Mouse (Mus musculus): ENCODE data around the gene Fxyd3. TPM values are rescaled to one million over a fixed set of nuclear protein-coding genes. Genes with fewer than 3 reads are reported as not detected.

Gene Fxyd3
- total RNA-seq, 1 experiment = 3.2 TPM

GRCm38 (mm10) chr7:31094774-31095501 lies 18.4 kb upstream of the Fxyd3 start:
- no peak for DNase-seq (ENCODE audit: low read depth, low spot score)

GRCm38 (mm10) chr7:31089721-31090120 lies 13.2 kb upstream of the Fxyd3 start:
- Histone ChIP-seq H3K4me1 (ENCODE audit: control insufficient read depth in 2 of 2, insufficient read depth in 2 of 2, low read length in 2 of 2, poor library complexity in 1 of 2) (peaks cover 4% of the 10 kb centered on the region in 2 experiments; a peak in 3 of 4 replicates), H3K36me3 (ENCODE audit: control insufficient read depth, insufficient read depth, low read length, poor library complexity, severe bottlenecking) (no peaks in the 10 kb centered on the region), H3K9ac (ENCODE audit: insufficient read depth, low read depth, low read length, poor library complexity, severe bottlenecking) (no peak overlapping the region), H3K4me3 (ENCODE audit: insufficient read depth in 1 of 2, low read depth in 1 of 2, low read length in 2 of 2, poor library complexity in 1 of 2, severe bottlenecking in 1 of 2) (no peak overlapping the region), H3K27ac (ENCODE audit: insufficient read depth, low read depth, low read length, poor library complexity, severe bottlenecking) (no peak overlapping the region), H3K9me3 (ENCODE audit: control insufficient read depth, insufficient read depth, low read depth, low read length) (no peaks in the 10 kb centered on the region)
- no peak for DNase-seq (ENCODE audit: low read depth, low spot score)
- TF ChIP-seq ZC3H11A (IDR thresholded peaks at IDR 0.05; ENCODE audit: borderline replicate concordance, low read depth, low read length) (no peak), HCFC1 (IDR thresholded peaks at IDR 0.05; ENCODE audit: borderline replicate concordance, insufficient read depth, low read length) (no peak), MAFK (IDR thresholded peaks at IDR 0.05; ENCODE audit: insufficient read depth, low read depth, low read length) (no peak), ZNF384 (IDR thresholded peaks at IDR 0.05; ENCODE audit: low read depth, low read length) (no peak), CHD2 (IDR thresholded peaks at IDR 0.05; ENCODE audit: low read depth, low read length) (no peak)
- in situ Hi-C loops (cut with MboI; ENCODE audit: low sequenced_read_pairs in 2 of 2, unreplicated experiment in 2 of 2) = no loop called here

More at GRCm38 (mm10) chr7:31094774-31095501, 18.4 kb upstream of the Fxyd3 start:
- in situ Hi-C loops (cut with MboI; ENCODE audit: low sequenced_read_pairs in 2 of 2, unreplicated experiment in 2 of 2) = no loop called here
- Histone ChIP-seq H3K4me1 (ENCODE audit: control insufficient read depth in 2 of 2, insufficient read depth in 2 of 2, low read length in 2 of 2, poor library complexity in 1 of 2) (peaks cover 0 to 2% of the 10 kb centered on the region in 2 experiments; a peak in 2 of 4 replicates), H3K27ac (ENCODE audit: insufficient read depth, low read depth, low read length, poor library complexity, severe bottlenecking) (no peak overlapping the region; the same call in 1 of the 2 replicates), H3K9me3 (ENCODE audit: control insufficient read depth, insufficient read depth, low read depth, low read length) (no peaks in the 10 kb centered on the region), H3K36me3 (ENCODE audit: control insufficient read depth, insufficient read depth, low read length, poor library complexity, severe bottlenecking) (no peaks in the 10 kb centered on the region), H3K9ac (ENCODE audit: insufficient read depth, low read depth, low read length, poor library complexity, severe bottlenecking) (no peak overlapping the region), H3K4me3 (ENCODE audit: insufficient read depth in 1 of 2, low read depth in 1 of 2, low read length in 2 of 2, poor library complexity in 1 of 2, severe bottlenecking in 1 of 2) (no peak overlapping the region)
- no peak for TF ChIP-seq ZC3H11A (IDR thresholded peaks at IDR 0.05; ENCODE audit: borderline replicate concordance, low read depth, low read length)
- no peak for TF ChIP-seq ZNF384 (IDR thresholded peaks at IDR 0.05; ENCODE audit: low read depth, low read length)
- TF ChIP-seq MAFK (IDR thresholded peaks at IDR 0.05; ENCODE audit: insufficient read depth, low read depth, low read length) = no peak
- TF ChIP-seq CHD2 (IDR thresholded peaks at IDR 0.05; ENCODE audit: low read depth, low read length) = no peak
- no peak for TF ChIP-seq HCFC1 (IDR thresholded peaks at IDR 0.05; ENCODE audit: borderline replicate concordance, insufficient read depth, low read length)

- in situ Hi-C loops (cut with MboI; ENCODE audit: low sequenced_read_pairs in 2 of 2, unreplicated experiment in 2 of 2) = no loop called here
- Histone ChIP-seq H3K4me3 (ENCODE audit: insufficient read depth in 1 of 2, low read depth in 1 of 2, low read length in 2 of 2, poor library complexity in 1 of 2, severe bottlenecking in 1 of 2) (no peak overlapping the region), H3K9me3 (ENCODE audit: control insufficient read depth, insufficient read depth, low read depth, low read length) (no peaks in the 10 kb centered on the region), H3K36me3 (ENCODE audit: control insufficient read depth, insufficient read depth, low read length, poor library complexity, severe bottlenecking) (no peaks in the 10 kb centered on the region), H3K27ac (ENCODE audit: insufficient read depth, low read depth, low read length, poor library complexity, severe bottlenecking) (no peak overlapping the region), H3K9ac (ENCODE audit: insufficient read depth, low read depth, low read length, poor library complexity, severe bottlenecking) (no peak overlapping the region), H3K4me1 (ENCODE audit: control insufficient read depth in 2 of 2, insufficient read depth in 2 of 2, low read length in 2 of 2, poor library complexity in 1 of 2) (peaks cover 4 to 8% of the 10 kb centered on the region in 2 experiments)
- TF ChIP-seq HCFC1 (IDR thresholded peaks at IDR 0.05; ENCODE audit: borderline replicate concordance, insufficient read depth, low read length) (no peak), ZNF384 (IDR thresholded peaks at IDR 0.05; ENCODE audit: low read depth, low read length) (no peak), MAFK (IDR thresholded peaks at IDR 0.05; ENCODE audit: insufficient read depth, low read depth, low read length) (no peak), CHD2 (IDR thresholded peaks at IDR 0.05; ENCODE audit: low read depth, low read length) (no peak)
- DNase-seq (ENCODE audit: low read depth, low spot score) = no peak
Measured at GRCm38 (mm10) chr7:31088206-31088605, 11.7 kb upstream of the Fxyd3 start.

GRCm38 (mm10) chr7:31087262-31087661 lies 10.8 kb upstream of the Fxyd3 start:
- Histone ChIP-seq H3K9ac (ENCODE audit: insufficient read depth, low read depth, low read length, poor library complexity, severe bottlenecking) (no peak overlapping the region), H3K4me1 (ENCODE audit: control insufficient read depth in 2 of 2, insufficient read depth in 2 of 2, low read length in 2 of 2, poor library complexity in 1 of 2) (peaks cover 4 to 13% of the 10 kb centered on the region in 2 experiments), H3K4me3 (ENCODE audit: insufficient read depth in 1 of 2, low read depth in 1 of 2, low read length in 2 of 2, poor library complexity in 1 of 2, severe bottlenecking in 1 of 2) (no peak overlapping the region), H3K9me3 (ENCODE audit: control insufficient read depth, insufficient read depth, low read depth, low read length) (no peaks in the 10 kb centered on the region), H3K27ac (ENCODE audit: insufficient read depth, low read depth, low read length, poor library complexity, severe bottlenecking) (no peak overlapping the region), H3K36me3 (ENCODE audit: control insufficient read depth, insufficient read depth, low read length, poor library complexity, severe bottlenecking) (no peaks in the 10 kb centered on the region)
- in situ Hi-C loops (cut with MboI; ENCODE audit: low sequenced_read_pairs in 2 of 2, unreplicated experiment in 2 of 2) = no loop called here
- TF ChIP-seq ZC3H11A (IDR thresholded peaks at IDR 0.05; ENCODE audit: borderline replicate concordance, low read depth, low read length) (no peak), MAFK (IDR thresholded peaks at IDR 0.05; ENCODE audit: insufficient read depth, low read depth, low read length) (no peak), HCFC1 (IDR thresholded peaks at IDR 0.05; ENCODE audit: borderline replicate concordance, insufficient read depth, low read length) (no peak)
- no peak for DNase-seq (ENCODE audit: low read depth, low spot score)
